Mouse (Mus musculus): ENCODE measurements around the gene Tctex1d1.
A peak's percentile ranks its signal among the peaks of the same experiment; 100 is the strongest.

Gene Tctex1d1

DNA sequence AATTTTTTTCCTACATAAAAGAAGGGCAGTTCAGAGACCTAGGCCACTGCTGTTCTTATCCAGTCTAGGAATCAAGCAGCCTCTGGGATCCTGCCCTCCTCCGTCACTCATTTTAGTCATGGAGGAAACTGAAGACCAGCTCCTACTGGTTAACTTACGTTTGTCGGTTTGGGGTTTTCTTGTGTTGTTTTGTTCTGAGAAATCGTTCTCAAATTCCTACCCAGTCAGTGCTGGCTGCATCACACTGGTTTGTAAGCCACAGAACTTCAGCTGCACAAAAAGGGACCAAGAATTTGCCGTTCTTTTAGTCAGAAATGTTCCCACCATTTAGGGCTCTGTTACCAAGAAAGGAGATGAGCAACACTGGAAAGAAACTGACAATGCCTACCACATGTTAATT, 11.0 kb downstream of the Tctex1d1 start:
- no peak for DNase-seq

DNA sequence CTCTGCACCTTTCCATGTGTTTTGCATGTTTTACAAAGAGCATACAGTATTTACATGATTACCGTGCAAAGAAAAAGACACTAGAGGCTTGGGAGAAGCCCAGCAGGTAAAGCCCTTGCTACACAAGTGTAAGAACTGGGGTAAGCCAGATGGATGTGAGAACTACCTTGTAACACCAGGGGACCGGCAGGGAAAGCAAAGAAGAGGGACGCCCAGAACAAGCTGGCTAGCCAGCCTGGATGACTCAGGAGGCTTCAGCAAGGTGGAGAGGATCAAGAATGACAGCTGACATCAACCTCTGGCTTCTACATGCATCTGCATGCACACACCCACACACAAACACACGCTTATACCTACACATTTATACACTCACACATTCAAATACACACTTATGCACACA, 11.6 kb downstream of the Tctex1d1 start:
- no peak for DNase-seq

DNA sequence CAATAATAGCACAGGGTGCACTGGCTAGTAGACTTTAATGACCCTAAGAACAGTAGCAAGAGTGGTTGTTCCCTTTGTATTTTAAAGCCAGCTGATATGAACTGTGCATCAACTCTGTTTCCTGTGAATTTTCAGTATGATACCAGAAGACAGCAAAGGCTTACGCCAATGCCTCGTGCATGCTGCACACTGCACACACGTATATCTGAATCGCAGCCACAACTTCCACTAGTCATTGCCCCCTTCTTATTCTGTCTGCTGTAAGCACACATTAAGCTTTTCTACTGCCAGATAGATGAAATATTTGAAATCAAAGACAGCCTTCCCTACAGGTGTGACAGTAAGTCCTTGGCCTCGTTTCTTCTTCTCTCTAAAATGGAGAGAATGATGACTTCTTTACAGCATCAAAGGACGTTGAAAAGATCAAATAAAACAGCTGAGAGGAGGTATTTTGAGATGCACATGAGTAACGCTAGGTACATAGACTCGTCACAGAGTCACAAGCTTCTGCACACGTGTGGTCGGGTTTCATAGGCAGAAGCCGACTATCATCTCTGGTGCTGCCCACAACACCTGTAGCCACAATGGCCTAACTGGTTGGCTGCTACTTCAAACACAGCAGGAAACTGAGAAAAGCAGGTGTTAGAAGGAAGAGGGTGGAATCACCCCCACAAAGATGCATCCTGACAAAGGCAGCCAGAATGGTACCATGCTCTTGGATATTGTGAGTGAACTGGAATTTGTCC, 12.4 kb downstream of the Tctex1d1 start:
- no peak for DNase-seq

DNA sequence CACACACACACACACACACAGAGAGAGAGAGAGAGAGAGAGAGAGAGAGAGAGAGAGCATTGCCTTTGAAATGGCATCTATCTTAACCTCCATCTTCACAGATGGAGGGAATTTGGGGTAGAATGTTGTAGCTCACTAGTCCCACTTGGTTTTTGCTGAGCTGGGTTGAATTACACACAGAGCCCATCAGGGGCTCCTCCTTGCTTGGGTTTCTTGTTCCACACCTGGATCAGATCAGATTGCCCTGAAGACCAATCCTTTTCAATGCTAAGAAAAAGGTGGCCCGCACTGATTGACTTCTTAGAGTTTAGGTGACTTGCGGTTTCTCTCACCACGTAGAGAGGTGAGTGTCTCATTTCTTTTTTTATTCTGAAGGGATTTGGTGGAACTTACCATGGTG, 13.3 kb downstream of the Tctex1d1 start:
- no peak for DNase-seq

DNA sequence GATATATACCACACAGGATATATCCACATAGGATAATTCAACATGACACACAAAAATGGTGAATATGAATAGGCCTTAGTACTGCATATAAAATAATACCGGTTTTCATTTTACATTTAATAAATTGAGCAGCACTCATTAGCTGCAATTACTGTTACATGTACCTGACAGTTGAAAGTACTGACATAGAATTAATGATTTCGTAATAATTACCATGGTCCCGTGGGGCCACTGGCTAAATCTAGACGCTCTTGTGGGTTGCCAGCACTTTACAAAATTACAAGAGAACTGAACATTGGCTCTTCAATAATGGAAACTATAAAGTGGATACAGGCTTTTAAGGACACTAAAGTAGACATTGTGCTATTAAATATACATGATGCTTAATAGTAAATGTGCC, 26.3 kb downstream of the Tctex1d1 start:
- no peak for DNase-seq

DNA sequence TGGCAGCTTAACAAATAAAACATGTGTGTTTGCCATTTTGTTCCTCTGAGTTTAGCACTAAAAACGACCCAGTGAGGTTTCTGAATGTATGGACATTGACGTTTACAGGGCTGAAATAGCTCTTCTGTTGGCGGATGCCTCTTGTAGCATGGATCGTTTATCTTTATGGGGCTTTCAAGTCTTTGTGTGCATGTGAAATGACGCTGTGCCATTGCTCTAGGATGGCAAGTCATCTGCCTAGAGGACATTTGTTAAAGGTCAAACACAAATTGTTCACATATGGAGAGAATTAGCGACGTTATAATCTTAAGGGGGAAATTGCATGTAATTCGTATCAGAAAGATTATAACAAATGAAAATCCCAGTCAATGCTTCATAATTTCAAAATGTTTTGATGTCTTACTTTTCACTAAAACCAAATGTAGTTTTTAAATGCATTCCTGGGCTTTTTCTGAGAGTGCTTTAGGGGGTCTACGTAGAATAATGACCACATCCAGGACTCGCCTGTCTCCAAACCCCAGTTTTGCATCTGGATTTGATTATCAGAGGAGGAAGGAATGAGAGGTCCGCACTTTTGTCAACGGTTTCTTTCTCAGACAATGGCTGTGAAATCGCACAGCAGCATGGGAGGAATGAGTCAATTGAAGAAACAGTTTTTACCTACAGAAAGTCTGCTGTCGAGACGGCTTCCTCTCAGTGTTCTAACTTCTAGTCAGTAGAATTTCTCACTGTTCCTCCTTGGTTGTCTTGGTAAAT, 27.0 kb downstream of the Tctex1d1 start:
- no peak for DNase-seq

DNA sequence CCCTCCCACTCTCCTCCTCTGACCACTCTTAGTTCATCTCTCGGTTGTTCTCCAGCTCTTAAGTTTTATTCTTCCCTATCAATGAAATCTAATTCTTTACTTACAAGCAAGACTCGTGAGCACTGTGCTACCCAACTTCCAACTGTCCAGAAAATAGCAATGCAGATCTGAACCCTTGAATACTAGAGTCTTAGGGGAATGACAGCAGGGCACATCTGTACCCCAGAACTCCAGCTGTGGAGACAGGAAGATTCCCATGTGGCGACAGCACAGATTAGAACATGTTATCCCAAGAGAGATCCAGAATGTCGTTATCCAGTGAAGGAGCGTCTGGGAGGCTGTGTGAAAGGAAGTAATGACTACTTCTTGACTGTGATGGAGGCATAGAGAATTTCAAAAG, 27.9 kb downstream of the Tctex1d1 start:
- no peak for DNase-seq

DNA sequence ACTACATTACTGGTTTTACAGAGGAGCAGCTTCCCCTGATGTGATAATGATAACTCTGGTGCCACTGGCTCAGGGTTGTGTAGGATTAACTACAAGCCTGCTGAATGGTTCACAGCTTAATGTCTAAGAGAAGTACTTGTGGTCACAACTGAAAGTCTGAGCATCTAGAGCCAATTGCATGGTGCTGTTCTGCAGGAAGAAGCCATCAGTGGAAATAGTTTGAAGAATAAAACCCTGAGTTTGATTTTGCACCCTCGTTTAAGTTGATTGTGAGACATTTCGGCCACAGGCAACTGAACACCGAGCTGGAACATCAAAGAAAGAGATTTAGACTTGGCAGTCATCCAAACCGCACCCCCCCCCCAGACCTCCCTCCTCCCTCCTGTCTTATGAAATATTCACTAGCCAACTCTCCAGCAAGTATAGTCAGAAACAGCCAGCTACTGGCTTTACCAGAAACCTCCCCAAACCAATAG, 28.6 kb downstream of the Tctex1d1 start:
- DNase-seq = peak; percentile 28 to 46

DNA sequence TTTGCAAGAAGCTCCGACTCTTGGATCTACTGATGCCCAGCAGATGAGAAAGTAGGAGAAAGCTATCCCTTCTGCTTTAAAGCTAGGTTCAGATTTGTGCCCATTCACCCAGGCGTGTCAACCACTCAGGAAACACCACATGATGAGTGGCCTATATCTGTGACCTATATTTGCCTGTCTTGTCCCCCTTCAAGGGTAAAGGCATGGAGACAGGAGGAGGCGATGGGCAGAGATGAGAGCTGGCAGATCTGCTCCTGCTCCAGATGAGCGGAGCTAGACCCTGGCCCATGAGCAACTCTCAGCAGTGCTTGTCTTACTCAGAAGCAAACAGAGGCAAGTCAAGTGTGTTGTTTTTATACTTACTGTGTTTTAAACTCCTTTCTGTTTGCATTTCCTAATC, 32.3 kb downstream of the Tctex1d1 start:
- no peak for DNase-seq

DNA sequence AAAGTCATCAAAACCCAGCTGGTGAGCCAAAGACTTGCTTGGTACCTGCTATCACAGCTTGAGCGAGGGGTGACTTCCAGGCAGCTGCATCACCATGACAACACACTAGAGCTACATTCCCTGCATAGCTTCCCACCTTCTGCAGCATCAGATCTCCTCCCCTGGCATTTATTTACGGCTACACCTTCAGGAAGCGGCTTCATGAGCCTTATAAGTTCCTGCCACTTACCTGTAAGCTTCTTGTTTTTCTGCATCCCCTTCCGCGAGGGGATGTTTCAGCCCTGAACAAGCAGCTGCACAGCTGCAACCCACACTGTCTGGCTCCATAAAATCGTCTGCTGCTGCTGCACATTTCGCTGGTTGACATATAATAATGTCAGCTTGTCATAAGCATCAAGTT, 33.4 kb downstream of the Tctex1d1 start:
- no peak for DNase-seq

DNA sequence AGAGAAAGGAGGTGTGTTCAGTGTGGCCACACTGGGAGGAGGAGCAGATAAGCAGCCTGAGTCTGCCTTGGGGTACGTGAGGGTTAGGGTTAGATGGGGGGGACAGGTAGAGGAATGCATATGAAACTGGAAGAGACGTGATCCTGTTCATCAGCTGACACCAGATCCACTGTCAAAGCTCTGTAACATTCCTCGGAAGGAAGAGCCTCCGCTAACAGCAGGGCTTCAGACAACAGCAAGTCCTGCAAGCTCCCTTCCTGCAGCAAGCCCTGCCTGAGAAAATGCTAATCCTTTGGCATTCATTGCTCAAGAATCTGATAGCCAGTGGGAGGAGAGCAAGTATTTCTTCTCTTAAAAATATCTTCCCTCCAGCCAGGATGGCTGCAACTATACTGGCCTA, 35.1 kb downstream of the Tctex1d1 start:
- DNase-seq = peak in 1 of 2 experiments; percentile 7

DNA sequence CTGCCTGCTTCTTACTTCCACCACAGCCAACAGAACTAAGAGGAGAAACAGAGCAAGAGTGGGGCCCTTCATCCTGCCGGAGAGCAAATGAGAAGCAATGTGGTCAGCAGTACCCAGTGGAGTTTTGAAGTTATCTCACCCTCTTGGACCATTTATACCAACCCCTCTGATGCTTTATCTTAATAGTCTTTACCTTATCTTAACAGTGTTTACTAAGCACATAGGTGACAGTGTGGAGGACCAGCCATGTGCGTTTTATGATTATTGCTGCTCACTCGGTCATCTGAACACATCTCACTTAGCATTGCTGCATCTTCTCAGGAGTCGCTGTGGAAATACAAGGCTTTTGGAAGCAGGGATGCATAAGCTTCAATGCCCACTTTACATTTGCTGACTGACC, 48.2 kb downstream of the Tctex1d1 start, which contains the start of gene Insl5:
Gene Insl5 (minus strand): TSS at position 222 of the 400 bp plus-strand sequence.
- no peak for DNase-seq

DNA sequence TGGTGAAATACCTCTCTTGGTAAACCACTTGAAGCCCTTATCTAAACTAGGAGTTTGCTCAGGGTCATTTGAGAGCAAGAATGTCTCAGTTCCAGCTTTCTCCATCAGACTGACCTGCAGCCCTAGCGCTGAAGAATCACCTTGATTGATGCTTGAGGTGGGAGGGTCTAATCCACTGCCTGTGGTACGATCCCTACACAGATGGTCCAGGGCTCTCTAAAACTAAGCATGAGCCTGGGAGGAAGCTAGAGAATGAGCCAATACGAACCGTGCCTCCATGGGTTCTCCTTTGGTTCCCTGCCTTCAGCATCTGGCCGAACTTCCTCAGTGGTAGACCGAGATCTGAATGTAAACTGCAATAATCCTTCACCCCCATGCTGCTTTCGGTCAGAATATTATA, 49.3 kb downstream of the Tctex1d1 start:
- no peak for DNase-seq

DNA sequence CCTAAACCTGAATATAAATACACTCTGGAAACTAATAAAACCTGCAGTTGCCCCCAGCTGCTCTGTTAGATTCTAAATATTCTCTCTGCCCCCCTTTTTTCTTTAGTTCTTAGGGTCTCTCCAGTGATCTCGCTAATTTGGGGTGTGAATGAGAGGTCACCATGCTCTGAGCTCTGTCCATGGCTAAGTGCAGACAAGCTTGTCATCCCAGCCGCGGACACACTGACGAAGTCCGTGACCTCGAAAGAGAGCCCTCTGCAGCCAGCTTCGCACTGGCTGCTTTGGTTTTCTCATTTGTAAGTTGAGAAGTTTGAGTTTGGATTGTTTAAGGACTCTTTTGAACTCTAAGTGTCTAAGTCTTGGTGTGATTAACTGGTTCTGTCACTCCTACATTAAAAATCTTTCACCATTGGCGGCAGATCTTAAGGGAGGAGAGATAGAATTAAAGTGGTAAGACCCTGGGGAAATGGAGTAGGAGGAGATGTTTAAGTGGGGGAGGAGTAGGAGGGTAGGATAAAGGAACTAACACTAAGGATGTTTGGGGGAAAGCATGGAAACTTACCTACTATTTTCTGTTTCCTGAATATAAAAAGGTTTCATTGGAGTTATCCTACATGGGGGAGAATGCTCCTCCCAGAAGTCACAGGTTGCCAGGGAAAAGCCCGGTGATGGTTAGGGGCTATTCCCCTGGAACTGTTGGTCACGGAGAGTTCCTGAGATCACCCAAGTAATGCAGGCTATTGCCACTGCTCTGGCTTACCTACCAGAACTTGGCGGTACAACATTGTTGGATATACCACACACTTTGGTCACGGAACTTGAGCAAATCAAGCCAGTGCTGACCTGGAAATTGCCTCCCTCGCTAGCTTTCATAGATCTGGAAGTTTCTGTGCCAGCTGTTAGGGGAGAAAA, 50.0 kb downstream of the Tctex1d1 start:
- DNase-seq = peak in 1 of 2 experiments; percentile 12

DNA sequence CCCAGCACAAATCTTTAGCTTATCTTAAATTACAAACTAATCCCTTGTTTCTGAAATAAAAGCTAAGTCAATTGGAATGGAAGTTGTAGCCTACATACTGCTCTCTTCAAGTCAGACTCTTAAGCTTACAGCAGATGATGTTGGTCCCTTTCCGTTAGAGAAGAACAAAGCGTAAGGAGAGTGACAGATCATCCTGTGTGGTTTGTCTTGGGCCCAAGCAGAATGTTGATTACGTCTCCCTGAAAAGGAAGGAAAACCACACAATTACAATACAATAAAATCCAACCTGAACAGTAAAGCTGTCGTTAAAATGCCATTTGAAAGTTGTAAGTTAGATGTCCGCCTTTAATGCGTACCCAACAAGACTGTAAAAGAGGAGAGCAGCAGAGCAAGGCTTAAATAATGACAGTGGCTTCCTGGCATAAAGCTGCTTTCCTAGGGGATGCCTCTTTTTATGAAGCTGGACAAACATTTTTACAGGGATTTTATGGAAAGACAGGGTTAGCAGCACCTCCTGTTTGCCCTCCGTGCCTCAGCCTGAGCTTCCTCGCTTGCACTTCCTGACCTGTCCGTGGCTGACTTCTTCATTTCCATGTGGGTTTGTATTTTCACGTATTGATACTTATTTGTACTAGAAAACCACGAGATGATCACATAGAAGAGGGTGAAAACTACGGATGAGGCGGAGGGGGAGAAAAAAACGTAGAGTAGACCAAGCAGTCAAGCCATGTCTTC, 60.9 kb downstream of the Tctex1d1 start:
- no peak for DNase-seq

DNA sequence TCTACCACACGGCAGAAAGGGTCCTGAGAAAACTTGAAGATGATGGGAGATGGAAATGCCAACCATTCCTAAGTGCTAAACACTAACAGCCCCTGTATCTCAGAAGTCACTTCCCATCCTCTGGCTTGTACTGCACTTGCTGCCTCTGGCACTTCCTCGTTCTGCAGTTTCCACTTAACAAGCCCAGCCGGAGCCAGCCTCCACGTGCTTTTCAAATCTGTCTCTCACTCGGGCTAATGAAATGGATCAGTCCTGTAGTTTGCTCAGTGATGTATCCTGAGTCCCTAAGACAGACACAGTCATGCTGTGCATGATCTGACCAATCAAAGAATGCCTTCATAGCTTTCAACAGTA, 61.4 kb downstream of the Tctex1d1 start:
- no peak for DNase-seq

DNA sequence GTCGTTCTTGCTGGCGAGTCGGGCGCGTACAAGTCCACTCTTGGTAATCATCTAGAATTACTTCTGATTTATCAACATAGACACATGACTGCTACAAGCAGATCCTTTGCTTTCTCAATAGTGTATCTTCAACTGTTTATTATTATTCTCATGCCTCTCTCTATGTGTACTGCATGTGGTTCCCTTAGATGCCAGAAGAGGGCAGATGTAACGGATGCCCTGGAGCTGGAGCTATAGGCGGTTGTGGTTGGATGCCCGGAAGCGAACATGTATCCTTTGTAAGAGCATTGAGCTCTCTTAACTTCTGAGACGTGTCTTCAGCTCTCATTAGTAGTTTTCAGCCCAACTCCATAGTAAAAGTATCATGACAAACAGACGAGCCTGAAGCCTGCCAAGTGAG, 64.6 kb downstream of the Tctex1d1 start:
- DNase-seq = no peak

DNA sequence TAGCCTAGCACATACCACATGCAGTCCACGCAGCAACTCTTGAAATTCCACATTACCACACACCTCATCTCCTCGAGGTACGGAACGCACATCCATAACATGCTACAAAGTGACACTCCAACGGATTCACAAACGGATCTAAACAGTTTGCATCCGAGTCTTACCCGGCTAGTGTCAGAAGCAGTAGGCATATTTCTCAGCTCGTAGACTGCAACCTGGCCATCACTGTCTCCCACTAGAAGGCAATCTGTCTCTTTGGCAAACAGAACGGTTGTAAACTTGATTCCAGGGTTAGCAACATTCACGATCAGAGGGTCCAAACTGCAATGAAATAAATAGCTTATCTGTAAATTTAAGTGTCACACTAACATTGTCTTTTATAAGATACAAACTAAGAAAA, 69.6 kb downstream of the Tctex1d1 start:
- no peak for DNase-seq

Data from kidney, postnatal 4 days (tissue).